ENCODE assay signal across 8 mouse cellular contexts in genomic region chr6:49219920-49220604, GRCm38 (mm10). TPM values are rescaled to one million over a fixed set of nuclear protein-coding genes. Genes with fewer than 3 reads are reported as not detected.
A peak's percentile ranks its signal among the peaks of the same experiment; 100 is the strongest.
DNase-seq lines count a peak whose midpoint lies in the region; ATAC-seq and TF ChIP-seq lines count a peak whose summit lies in the region.
"Had no signal": no experiment of that assay in that cellular context is flagged by ENCODE, and none has a peak within 500 bp of the region (broad histone marks: within the 10 kb centered on the region; RNA-seq: fewer than 3 reads in every experiment).

No protein-coding gene starts in this region.

- H3K36me3 ChIP-seq in megakaryocyte, embryonic 14.5 days (replicated peaks; ENCODE audit: low read length) = no peaks in the 10 kb centered on the region
- no peaks in the 10 kb centered on the region for H3K36me3 ChIP-seq in embryonic facial prominence, embryonic 11.5 days (replicated peaks; ENCODE audit: control insufficient read depth, insufficient read depth, low read depth, low read length)
- H3K36me3 ChIP-seq in hindbrain, embryonic 16.5 days (ENCODE audit: control insufficient read depth, insufficient read depth, low read length) = no peaks in the 10 kb centered on the region
- H3K36me3 ChIP-seq in neural tube, embryonic 12.5 days = no peaks in the 10 kb centered on the region

- DNase-seq in embryonic facial prominence, embryonic 11.5 days (ENCODE audit: low spot score) = peak; percentile 65
- DNase-seq in layer of hippocampus, adult 2 months (ENCODE audit: low spot score in 2 of 2) = no peak
- no peak for DNase-seq in urinary bladder, postnatal 4 days (ENCODE audit: low spot score in 2 of 2)
- DNase-seq: right cerebral cortex, postnatal 4 days had no signal

- H3K4me2 ChIP-seq in embryonic facial prominence, embryonic 11.5 days (ENCODE audit: low read depth, low read length) = peak overlapping the region; percentile 55
- peak overlapping the region; percentile 21 for H3K4me2 ChIP-seq in hindbrain, embryonic 16.5 days (ENCODE audit: low read length)
- peak overlapping the region; percentile 52 for H3K4me2 ChIP-seq in neural tube, embryonic 12.5 days (replicated peaks)

- under 1% methylated on average over 16 of the region's 16 CpGs for WGBS in embryonic facial prominence, embryonic 11.5 days
- 2% methylated on average over 16 of the region's 16 CpGs for WGBS in hindbrain, embryonic 16.5 days
- 3% methylated on average over 16 of the region's 16 CpGs for WGBS in neural tube, embryonic 12.5 days

- peaks cover 16% of the 10 kb centered on the region for H3K4me1 ChIP-seq in megakaryocyte, embryonic 14.5 days
- no peaks in the 10 kb centered on the region for H3K4me1 ChIP-seq in embryonic facial prominence, embryonic 11.5 days (ENCODE audit: control insufficient read depth, insufficient read depth, low read length)
- H3K4me1 ChIP-seq in hindbrain, embryonic 16.5 days (ENCODE audit: control insufficient read depth, insufficient read depth, low read depth, low read length) = peaks cover 3% of the 10 kb centered on the region; the same call in 1 of the 2 replicates
- H3K4me1 ChIP-seq in neural tube, embryonic 12.5 days = no peaks in the 10 kb centered on the region

- H3K27me3 ChIP-seq in megakaryocyte, embryonic 14.5 days (replicated peaks) = no peaks in the 10 kb centered on the region
- H3K27me3 ChIP-seq in embryonic facial prominence, embryonic 11.5 days (ENCODE audit: control insufficient read depth, insufficient read depth, low read length) = no peaks in the 10 kb centered on the region
- peaks cover 3% of the 10 kb centered on the region; the same call in 1 of the 2 replicates for H3K27me3 ChIP-seq in hindbrain, embryonic 16.5 days (replicated peaks; ENCODE audit: control insufficient read depth, insufficient read depth, low read length)
- no peaks in the 10 kb centered on the region for H3K27me3 ChIP-seq in neural tube, embryonic 12.5 days (replicated peaks)

- TF ChIP-seq CTCF in layer of hippocampus, adult 2 months (conservative IDR thresholded peaks at IDR 0.05) = no peak

- peak overlapping the region; percentile 90 for H3K4me3 ChIP-seq in megakaryocyte, embryonic 14.5 days (replicated peaks)
- peak overlapping the region; percentile 26 for H3K4me3 ChIP-seq in embryonic facial prominence, embryonic 11.5 days (ENCODE audit: low read depth, low read length)
- H3K4me3 ChIP-seq in hindbrain, embryonic 16.5 days (ENCODE audit: low read length) = no peak overlapping the region
- 0 out of 2 replicates have a peak overlapping the region, but pooled peaks have one; percentile 3 for H3K4me3 ChIP-seq in neural tube, embryonic 12.5 days
- no peak overlapping the region for H3K4me3 ChIP-seq in layer of hippocampus, adult 2 months

- no peaks in the 10 kb centered on the region for H3K9me3 ChIP-seq in megakaryocyte, embryonic 14.5 days
- no peaks in the 10 kb centered on the region for H3K9me3 ChIP-seq in embryonic facial prominence, embryonic 11.5 days (replicated peaks; ENCODE audit: control insufficient read depth, low read length)
- H3K9me3 ChIP-seq in hindbrain, embryonic 16.5 days (ENCODE audit: control insufficient read depth, low read length) = no peaks in the 10 kb centered on the region
- no peaks in the 10 kb centered on the region for H3K9me3 ChIP-seq in neural tube, embryonic 12.5 days

- peak overlapping the region; percentile 56 for H3K9ac ChIP-seq in embryonic facial prominence, embryonic 11.5 days (replicated peaks; ENCODE audit: low read length)
- H3K9ac ChIP-seq in hindbrain, embryonic 16.5 days (ENCODE audit: low read depth, low read length) = no peak overlapping the region
- H3K9ac ChIP-seq in neural tube, embryonic 12.5 days = 0 out of 2 replicates have a peak overlapping the region, but pooled peaks have one; percentile 18

- ATAC-seq in megakaryocyte, adult 5-6 weeks (ENCODE audit: poor library complexity, severe bottlenecking) = no peak
- ATAC-seq in embryonic facial prominence, embryonic 11.5 days (replicated peaks; ENCODE audit: insufficient number of reproducible peaks, low FRiP score, low TSS enrichment, low read depth) = no peak
- no peak for ATAC-seq in hindbrain, embryonic 16.5 days
- no peak for ATAC-seq in neural tube, embryonic 12.5 days (ENCODE audit: low FRiP score, low read depth)

- H3K27ac ChIP-seq in embryonic facial prominence, embryonic 11.5 days (replicated peaks; ENCODE audit: low read depth, low read length) = 0 out of 2 replicates have a peak overlapping the region, but pooled peaks have one; percentile 67
- H3K27ac ChIP-seq in hindbrain, embryonic 16.5 days (ENCODE audit: low read depth, low read length) = no peak overlapping the region
- H3K27ac ChIP-seq in neural tube, embryonic 12.5 days = 0 out of 2 replicates have a peak overlapping the region, but pooled peaks have one; percentile 11
- no peak overlapping the region for H3K27ac ChIP-seq in layer of hippocampus, adult 2 months

RNA-seq across cellular contexts. Expression of gene Igf2bp3, which starts 5.3 kb away (rescaled TPM):
- 0.39 and 11.9 TPM in 2 replicates for polyA plus RNA-seq in megakaryocyte, embryonic 14.5 days (2012; ENCODE audit: insufficient read depth, low replicate concordance)
- 0.02 and 0.05 TPM in 2 replicates for total RNA-seq in megakaryocyte, adult 5-6 weeks (2015)
- total RNA-seq in megakaryocyte, adult 5-6 weeks (2017) = not detected in 2 replicates
- polyA plus RNA-seq in embryonic facial prominence, embryonic 11.5 days (2014; fragmentation: Nextera tagmentation; extraction: Ambion mirVana) = 138 and 149 TPM in 2 replicates
- polyA plus RNA-seq in hindbrain, embryonic 16.5 days (2015; fragmentation: Nextera tagmentation; extraction: Ambion mirVana) = 15.5 and 19.2 TPM in 2 replicates
- polyA plus RNA-seq in neural tube, embryonic 12.5 days (2016; fragmentation: Nextera tagmentation; extraction: Ambion mirVana) = 94.0 and 95.9 TPM in 2 replicates
- total RNA-seq in layer of hippocampus, adult 2 months (2021) = not detected

RNA-seq across cellular contexts. Expression of gene Tra2a, which starts 43.8 kb away (rescaled TPM):
- polyA plus RNA-seq in megakaryocyte, embryonic 14.5 days (2012; ENCODE audit: insufficient read depth, low replicate concordance) = 12.2 TPM in 1 of 2 replicates, not detected in the other
- 124 and 144 TPM in 2 replicates for total RNA-seq in megakaryocyte, adult 5-6 weeks (2015)
- total RNA-seq in megakaryocyte, adult 5-6 weeks (2017) = 98.9 and 106 TPM in 2 replicates
- polyA plus RNA-seq in embryonic facial prominence, embryonic 11.5 days (2014; fragmentation: Nextera tagmentation; extraction: Ambion mirVana) = 53.3 and 55.5 TPM in 2 replicates
- 97.0 and 97.9 TPM in 2 replicates for polyA plus RNA-seq in hindbrain, embryonic 16.5 days (2015; fragmentation: Nextera tagmentation; extraction: Ambion mirVana)
- polyA plus RNA-seq in neural tube, embryonic 12.5 days (2016; fragmentation: Nextera tagmentation; extraction: Ambion mirVana) = 152 and 166 TPM in 2 replicates
- total RNA-seq in layer of hippocampus, adult 2 months (2021) = 10 to 100 TPM; 69.9 to 86.9 TPM

Comparison
In these comparisons a context has a peak if more than half of its experiments do, and no peak if none do; other contexts are left out.
1. H3K4me3 ChIP-seq: peak in megakaryocyte, embryonic 14.5 days (single experiment), embryonic facial prominence, embryonic 11.5 days (single experiment) and neural tube, embryonic 12.5 days (single experiment); none in hindbrain, embryonic 16.5 days (single experiment) and layer of hippocampus, adult 2 months (single experiment).
2. H3K27ac ChIP-seq: peak in embryonic facial prominence, embryonic 11.5 days (single experiment) and neural tube, embryonic 12.5 days (single experiment); none in hindbrain, embryonic 16.5 days (single experiment) and layer of hippocampus, adult 2 months (single experiment).
3. Peak in every context shown above with its lines, with median percentiles within 50 percentile points of each other: H3K4me2 ChIP-seq.